Mouse (Mus musculus): ENCODE measurements around the gene Nat8f2. TPM values are rescaled to one million over a fixed set of nuclear protein-coding genes. Genes with fewer than 3 reads are reported as not detected.
"Not testable (repeated sequence)": the region's sequence is repeated elsewhere in the genome, so short reads cannot be mapped to it uniquely, and the experiment has no call there.

The Nat8f2 gene
- polyA plus RNA-seq, 2 experiments: not detected

DNA sequence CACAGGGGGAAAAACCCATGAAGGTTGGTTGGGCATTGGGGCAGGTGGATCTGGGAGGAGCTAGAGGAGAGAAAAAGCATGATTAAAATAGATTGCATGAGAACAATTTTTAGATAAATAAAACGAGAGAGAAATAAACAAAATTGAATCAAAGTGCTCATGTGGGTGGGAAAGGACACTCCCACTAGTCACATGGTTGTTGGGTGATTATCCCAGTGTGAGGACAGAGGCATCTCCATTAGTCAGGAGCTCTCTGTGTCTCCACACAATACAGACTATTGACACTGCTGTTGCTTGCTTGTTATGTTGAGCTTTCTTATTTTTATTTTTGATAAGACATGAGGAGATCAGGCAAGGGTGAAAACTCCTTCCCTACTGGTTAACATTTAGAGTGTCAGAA is 22.0 kb downstream of the Nat8f2 start:
- Histone ChIP-seq H3K4me1 (ENCODE audit: control insufficient read depth, insufficient read depth, low read length) (no peaks in the 10 kb centered on the region), H3K9ac (ENCODE audit: low read depth, low read length, severe bottlenecking) (no peak overlapping the region), H3K27me3 (ENCODE audit: control insufficient read depth, insufficient read depth, low read length) (no peaks in the 10 kb centered on the region), H3K9me3 (ENCODE audit: control insufficient read depth, low read length) (no peaks in the 10 kb centered on the region), H3K4me2 (replicated peaks; ENCODE audit: low read depth, low read length, severe bottlenecking) (no peak overlapping the region), H3K36me3 (ENCODE audit: control insufficient read depth, insufficient read depth, low read length) (no peaks in the 10 kb centered on the region), H3K4me3 (replicated peaks; ENCODE audit: low read length) (no peak overlapping the region), H3K27ac (replicated peaks; ENCODE audit: low read depth, low read length) (no peak overlapping the region)
- WGBS: 55% methylated on average over 1 of the region's 1 CpGs
- DNase-seq (ENCODE audit: low spot score) (no peak), ATAC-seq (ENCODE audit: low FRiP score, low read depth) (no peak)
- TF ChIP-seq POLR2A (IDR thresholded peaks at IDR 0.05; ENCODE audit: borderline replicate concordance, extremely low read depth, insufficient read depth, insufficient read length): no peak

DNA sequence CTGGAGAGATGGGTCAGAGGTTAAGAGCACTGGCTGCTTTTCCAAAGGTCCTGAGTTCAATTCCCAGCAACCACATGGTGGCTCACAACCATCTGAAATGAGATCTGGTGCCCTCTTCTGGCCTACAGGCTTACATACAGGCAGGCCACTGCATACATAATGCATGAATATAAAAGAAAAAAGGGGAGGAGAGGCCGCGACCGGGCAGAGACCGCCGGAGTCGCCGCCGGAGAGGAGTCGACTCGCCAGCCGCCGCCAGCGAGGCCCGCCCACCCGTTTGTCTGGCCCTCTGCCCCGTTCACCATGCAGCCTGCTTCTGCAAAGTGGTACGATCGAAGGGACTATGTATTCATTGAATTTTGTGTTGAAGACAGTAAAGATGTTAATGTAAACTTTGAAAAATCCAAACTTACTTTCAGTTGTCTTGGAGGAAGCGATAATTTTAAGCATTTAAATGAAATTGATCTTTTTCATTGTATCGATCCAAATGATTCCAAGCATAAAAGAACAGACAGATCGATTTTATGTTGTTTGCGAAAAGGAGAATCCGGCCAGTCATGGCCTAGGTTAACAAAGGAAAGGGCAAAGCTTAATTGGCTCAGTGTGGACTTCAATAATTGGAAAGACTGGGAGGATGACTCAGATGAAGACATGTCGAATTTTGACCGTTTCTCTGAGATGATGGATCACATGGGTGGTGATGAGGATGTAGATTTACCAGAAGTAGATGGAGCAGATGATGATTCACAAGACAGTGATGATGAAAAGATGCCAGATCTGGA is 25.1 kb downstream of the Nat8f2 start:
- not testable (repeated sequence) for H3K4me2 ChIP-seq (replicated peaks; ENCODE audit: low read depth, low read length, severe bottlenecking)

DNA sequence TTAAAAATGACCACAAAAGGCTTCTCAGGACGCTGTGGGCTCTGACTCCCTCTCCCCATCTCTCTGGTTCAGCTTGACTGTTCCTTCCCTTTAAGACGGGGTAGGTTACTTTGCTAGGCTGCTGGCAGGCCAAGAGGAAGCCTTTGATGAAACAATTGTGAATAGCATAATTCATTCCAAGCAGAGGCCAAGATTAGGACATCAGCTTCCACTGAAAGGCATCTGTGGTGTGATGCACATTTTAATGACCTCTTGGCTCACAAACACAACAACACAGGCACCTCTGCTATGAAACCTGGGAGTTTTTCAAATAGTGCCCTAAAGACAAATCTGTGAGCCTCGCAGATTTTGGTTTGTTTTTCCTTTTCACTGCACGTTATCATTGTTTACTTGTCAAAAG is 29.0 kb downstream of the Nat8f2 start:
- Histone ChIP-seq H3K9ac (ENCODE audit: low read depth, low read length, severe bottlenecking) (no peak overlapping the region), H3K4me2 (replicated peaks; ENCODE audit: low read depth, low read length, severe bottlenecking) (no peak overlapping the region), H3K4me1 (ENCODE audit: control insufficient read depth, insufficient read depth, low read length) (no peaks in the 10 kb centered on the region), H3K9me3 (ENCODE audit: control insufficient read depth, low read length) (no peaks in the 10 kb centered on the region), H3K27me3 (ENCODE audit: control insufficient read depth, insufficient read depth, low read length) (no peaks in the 10 kb centered on the region), H3K27ac (replicated peaks; ENCODE audit: low read depth, low read length) (no peak overlapping the region), H3K36me3 (ENCODE audit: control insufficient read depth, insufficient read depth, low read length) (no peaks in the 10 kb centered on the region), H3K4me3 (replicated peaks; ENCODE audit: low read length) (no peak overlapping the region)
- TF ChIP-seq POLR2A (IDR thresholded peaks at IDR 0.05; ENCODE audit: borderline replicate concordance, extremely low read depth, insufficient read depth, insufficient read length): no peak
- DNase-seq (ENCODE audit: low spot score): no peak
- ATAC-seq (ENCODE audit: low FRiP score, low read depth): no peak
- 70% methylated on average over 4 of the region's 4 CpGs for WGBS

More for the DNA sequence above, 25.1 kb downstream of the Nat8f2 start:
- not testable (repeated sequence) for H3K4me3 ChIP-seq (replicated peaks; ENCODE audit: low read length); H3K4me1 ChIP-seq (ENCODE audit: control insufficient read depth, insufficient read depth, low read length); H3K27me3 ChIP-seq (ENCODE audit: control insufficient read depth, insufficient read depth, low read length); H3K36me3 ChIP-seq (ENCODE audit: control insufficient read depth, insufficient read depth, low read length); H3K27ac ChIP-seq (replicated peaks; ENCODE audit: low read depth, low read length); H3K9me3 ChIP-seq (ENCODE audit: control insufficient read depth, low read length); DNase-seq (ENCODE audit: low spot score); ATAC-seq (ENCODE audit: low FRiP score, low read depth); H3K9ac ChIP-seq (ENCODE audit: low read depth, low read length, severe bottlenecking)
- 72% methylated on average over 25 of the region's 25 CpGs for WGBS

DNA sequence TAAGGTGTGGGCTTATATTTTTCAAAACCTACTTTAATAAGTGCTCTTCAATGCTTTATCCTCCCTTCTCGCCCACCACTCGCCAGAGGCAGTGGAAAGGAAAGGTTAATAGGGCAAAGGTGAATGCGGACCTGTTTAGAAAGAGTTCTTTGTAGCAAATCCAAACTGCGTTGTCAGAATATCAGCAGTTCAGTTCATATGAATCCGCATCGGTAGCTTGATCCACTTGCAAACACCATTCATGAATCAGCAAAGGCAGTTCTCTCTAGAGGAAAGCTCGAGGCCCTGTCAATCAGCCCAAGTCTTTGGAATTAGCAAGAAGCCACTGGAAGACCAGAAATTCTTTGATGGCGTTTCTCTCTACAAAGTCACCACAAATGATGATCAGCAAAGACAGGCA is 30.3 kb downstream of the Nat8f2 start:
- TF ChIP-seq POLR2A (IDR thresholded peaks at IDR 0.05; ENCODE audit: borderline replicate concordance, extremely low read depth, insufficient read depth, insufficient read length): no peak
- H3K4me1 ChIP-seq (ENCODE audit: control insufficient read depth, insufficient read depth, low read length): no peaks in the 10 kb centered on the region
- ATAC-seq (ENCODE audit: low FRiP score, low read depth) (no peak), DNase-seq (ENCODE audit: low spot score) (no peak)
- H3K36me3 ChIP-seq (ENCODE audit: control insufficient read depth, insufficient read depth, low read length): no peaks in the 10 kb centered on the region
- no peak overlapping the region for H3K4me2 ChIP-seq (replicated peaks; ENCODE audit: low read depth, low read length, severe bottlenecking)
- H3K4me3 ChIP-seq (replicated peaks; ENCODE audit: low read length): no peak overlapping the region
- WGBS: 82% methylated on average over 8 of the region's 8 CpGs
- no peaks in the 10 kb centered on the region for H3K9me3 ChIP-seq (ENCODE audit: control insufficient read depth, low read length)
- H3K27me3 ChIP-seq (ENCODE audit: control insufficient read depth, insufficient read depth, low read length): no peaks in the 10 kb centered on the region
- H3K9ac ChIP-seq (ENCODE audit: low read depth, low read length, severe bottlenecking): no peak overlapping the region
- H3K27ac ChIP-seq (replicated peaks; ENCODE audit: low read depth, low read length): no peak overlapping the region

DNA sequence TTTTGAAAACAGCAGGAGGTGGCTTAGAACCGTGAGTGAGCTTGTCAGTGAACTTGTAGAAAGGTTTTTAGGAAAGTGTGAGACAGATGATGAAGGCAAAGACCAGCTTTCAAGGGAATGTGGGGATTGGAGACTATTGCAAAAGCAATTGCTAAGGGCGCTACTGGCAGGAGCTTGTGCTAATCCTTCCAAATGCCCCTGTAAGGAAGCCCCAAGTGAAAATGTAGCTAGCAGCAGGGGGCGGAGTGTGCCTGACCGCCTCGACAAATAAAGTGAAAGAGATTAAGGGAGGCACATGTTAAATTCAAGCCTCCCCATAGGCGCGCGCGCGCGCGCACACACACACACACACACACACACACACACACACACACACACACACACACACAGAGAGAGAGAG is 31.7 kb downstream of the Nat8f2 start:
- ATAC-seq (ENCODE audit: low FRiP score, low read depth); H3K4me1 ChIP-seq (ENCODE audit: control insufficient read depth, insufficient read depth, low read length); H3K4me3 ChIP-seq (replicated peaks; ENCODE audit: low read length); H3K36me3 ChIP-seq (ENCODE audit: control insufficient read depth, insufficient read depth, low read length); H3K27ac ChIP-seq (replicated peaks; ENCODE audit: low read depth, low read length); H3K9ac ChIP-seq (ENCODE audit: low read depth, low read length, severe bottlenecking); H3K27me3 ChIP-seq (ENCODE audit: control insufficient read depth, insufficient read depth, low read length); H3K9me3 ChIP-seq (ENCODE audit: control insufficient read depth, low read length): not testable (repeated sequence)
- DNase-seq (ENCODE audit: low spot score): peak; percentile 18
- H3K4me2 ChIP-seq (replicated peaks; ENCODE audit: low read depth, low read length, severe bottlenecking): peak overlapping the region; percentile 29; the same call in 1 of the 2 replicates
- WGBS: 28% methylated on average over 12 of the region's 12 CpGs

DNA sequence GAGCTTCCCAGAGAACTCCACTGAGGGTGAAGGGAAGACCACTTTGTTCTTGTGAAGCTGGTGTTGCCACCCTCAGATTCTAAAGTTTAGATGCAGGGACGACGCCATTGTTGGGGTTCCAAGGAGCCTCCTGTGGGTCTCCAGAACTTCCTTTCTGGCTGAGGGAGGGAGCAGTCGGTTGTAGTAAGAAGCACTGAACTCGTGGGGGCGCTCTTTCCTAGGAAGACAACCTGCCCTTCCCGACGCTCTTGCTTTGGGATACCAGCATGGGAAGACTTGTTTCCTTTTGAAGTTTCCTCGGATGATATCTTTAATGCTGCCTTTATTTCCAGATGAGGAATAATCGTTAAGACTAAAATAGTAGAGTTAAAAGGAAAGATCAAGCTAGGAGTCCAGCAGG is 32.1 kb downstream of the Nat8f2 start:
- H3K36me3 ChIP-seq (ENCODE audit: control insufficient read depth, insufficient read depth, low read length); H3K4me1 ChIP-seq (ENCODE audit: control insufficient read depth, insufficient read depth, low read length); H3K9me3 ChIP-seq (ENCODE audit: control insufficient read depth, low read length); H3K9ac ChIP-seq (ENCODE audit: low read depth, low read length, severe bottlenecking); ATAC-seq (ENCODE audit: low FRiP score, low read depth); H3K27me3 ChIP-seq (ENCODE audit: control insufficient read depth, insufficient read depth, low read length); H3K4me2 ChIP-seq (replicated peaks; ENCODE audit: low read depth, low read length, severe bottlenecking); H3K4me3 ChIP-seq (replicated peaks; ENCODE audit: low read length); H3K27ac ChIP-seq (replicated peaks; ENCODE audit: low read depth, low read length): not testable (repeated sequence)
- 20% methylated on average over 8 of the region's 9 CpGs for WGBS
- DNase-seq (ENCODE audit: low spot score): peak; percentile 9

DNA sequence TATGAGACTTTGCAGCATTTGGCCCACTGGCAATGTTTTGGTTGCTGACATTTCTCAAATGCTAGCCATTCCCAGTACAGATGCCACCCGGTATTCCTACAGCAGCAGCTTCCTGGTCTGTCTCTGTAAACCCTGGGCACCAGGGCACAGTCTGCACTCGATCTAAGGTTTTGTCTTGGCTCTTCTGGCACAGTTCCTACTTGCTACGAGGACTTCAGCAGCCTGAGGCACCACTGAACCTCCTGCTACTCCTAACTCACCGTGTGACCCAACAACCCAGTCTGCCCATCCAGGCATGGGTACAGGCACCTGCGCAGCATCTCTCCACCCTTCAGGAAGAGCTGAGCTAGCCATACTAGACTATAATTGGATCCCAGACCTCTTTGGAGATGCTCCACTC is 32.9 kb downstream of the Nat8f2 start:
- H3K36me3 ChIP-seq (ENCODE audit: control insufficient read depth, insufficient read depth, low read length); H3K9me3 ChIP-seq (ENCODE audit: control insufficient read depth, low read length); H3K9ac ChIP-seq (ENCODE audit: low read depth, low read length, severe bottlenecking); H3K4me3 ChIP-seq (replicated peaks; ENCODE audit: low read length); H3K27me3 ChIP-seq (ENCODE audit: control insufficient read depth, insufficient read depth, low read length); H3K27ac ChIP-seq (replicated peaks; ENCODE audit: low read depth, low read length); H3K4me2 ChIP-seq (replicated peaks; ENCODE audit: low read depth, low read length, severe bottlenecking); ATAC-seq (ENCODE audit: low FRiP score, low read depth); H3K4me1 ChIP-seq (ENCODE audit: control insufficient read depth, insufficient read depth, low read length); DNase-seq (ENCODE audit: low spot score): not testable (repeated sequence)
- WGBS: 72% methylated on average over 5 of the region's 5 CpGs

DNA sequence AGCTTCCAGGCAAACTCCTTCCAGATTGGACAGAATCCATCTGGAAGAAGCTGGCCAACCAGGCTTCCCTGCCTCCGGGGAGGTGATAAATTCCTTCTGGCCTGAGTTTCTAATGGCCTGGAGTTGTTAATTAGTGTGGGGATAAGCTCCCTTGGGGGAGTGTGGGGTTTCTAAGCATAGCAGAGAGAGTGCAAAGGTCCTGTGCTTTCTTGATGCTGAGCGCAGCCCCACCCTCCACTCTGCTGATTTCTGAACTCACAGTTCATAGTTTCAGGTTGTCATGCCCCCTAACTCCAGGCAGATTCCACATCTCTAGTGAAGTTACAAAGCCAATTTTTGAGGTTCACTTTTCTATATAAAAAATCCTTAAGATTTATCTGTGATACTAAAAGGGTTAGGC is 33.9 kb downstream of the Nat8f2 start:
- not testable (repeated sequence) for H3K9me3 ChIP-seq (ENCODE audit: control insufficient read depth, low read length); H3K4me3 ChIP-seq (replicated peaks; ENCODE audit: low read length); H3K4me1 ChIP-seq (ENCODE audit: control insufficient read depth, insufficient read depth, low read length); DNase-seq (ENCODE audit: low spot score); H3K27ac ChIP-seq (replicated peaks; ENCODE audit: low read depth, low read length); H3K4me2 ChIP-seq (replicated peaks; ENCODE audit: low read depth, low read length, severe bottlenecking); ATAC-seq (ENCODE audit: low FRiP score, low read depth); H3K27me3 ChIP-seq (ENCODE audit: control insufficient read depth, insufficient read depth, low read length); H3K9ac ChIP-seq (ENCODE audit: low read depth, low read length, severe bottlenecking); H3K36me3 ChIP-seq (ENCODE audit: control insufficient read depth, insufficient read depth, low read length)
- 44% methylated on average over 1 of the region's 2 CpGs for WGBS

All from limb, embryonic 14.5 days (tissue).